Mouse (Mus musculus): ENCODE results near the gene Tmem43.
"Not testable (repeated sequence)": the region's sequence is repeated elsewhere in the genome, so short reads cannot be mapped to it uniquely, and the experiment has no call there.

The Tmem43 gene

GRCm38 (mm10) chr6:91472868-91473804, at the start of gene Tmem43, which contains the start of gene Chchd4:
Gene Tmem43 (plus strand): TSS chr6:91473703.
Gene Chchd4 (minus strand): TSS chr6:91473546.
- DNase-seq: peak; percentile 99 to 100

GRCm38 (mm10) chr6:91424151-91424550, 49.4 kb upstream of the Tmem43 start:
- no peak for DNase-seq

- DNase-seq: peak; percentile 96 to 98
These were observed 32.9 kb upstream of the Tmem43 start for GRCm38 (mm10) chr6:91440474-91441144.

DNA sequence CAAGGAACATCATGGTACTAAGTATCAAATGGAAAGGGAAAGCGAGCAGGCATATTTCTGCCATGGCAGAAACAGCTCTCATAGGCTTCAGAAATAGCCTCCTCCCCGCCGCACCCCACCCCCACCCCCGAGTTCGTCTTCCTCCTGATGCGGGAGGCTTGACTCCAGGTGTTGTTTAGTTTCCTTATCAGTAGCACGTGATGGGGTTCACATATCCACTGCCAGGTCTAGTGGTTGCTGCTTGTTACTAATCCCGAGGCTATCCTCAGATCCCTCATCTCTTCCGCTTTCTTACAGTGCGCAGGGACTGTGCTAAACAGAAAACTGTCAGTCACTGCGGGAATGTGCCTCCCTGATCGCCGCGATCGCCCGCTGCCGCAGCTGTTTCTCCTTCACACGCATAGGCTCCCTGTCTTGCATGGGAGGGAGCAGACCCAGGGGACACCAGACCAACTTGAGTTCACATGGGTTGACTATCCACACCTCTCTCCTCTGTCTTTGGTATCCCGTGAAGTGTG, 32.3 kb upstream of the Tmem43 start:
- no peak for DNase-seq

- no peak for DNase-seq
These were observed 28.2 kb upstream of the Tmem43 start for GRCm38 (mm10) chr6:91445316-91445715.

DNA sequence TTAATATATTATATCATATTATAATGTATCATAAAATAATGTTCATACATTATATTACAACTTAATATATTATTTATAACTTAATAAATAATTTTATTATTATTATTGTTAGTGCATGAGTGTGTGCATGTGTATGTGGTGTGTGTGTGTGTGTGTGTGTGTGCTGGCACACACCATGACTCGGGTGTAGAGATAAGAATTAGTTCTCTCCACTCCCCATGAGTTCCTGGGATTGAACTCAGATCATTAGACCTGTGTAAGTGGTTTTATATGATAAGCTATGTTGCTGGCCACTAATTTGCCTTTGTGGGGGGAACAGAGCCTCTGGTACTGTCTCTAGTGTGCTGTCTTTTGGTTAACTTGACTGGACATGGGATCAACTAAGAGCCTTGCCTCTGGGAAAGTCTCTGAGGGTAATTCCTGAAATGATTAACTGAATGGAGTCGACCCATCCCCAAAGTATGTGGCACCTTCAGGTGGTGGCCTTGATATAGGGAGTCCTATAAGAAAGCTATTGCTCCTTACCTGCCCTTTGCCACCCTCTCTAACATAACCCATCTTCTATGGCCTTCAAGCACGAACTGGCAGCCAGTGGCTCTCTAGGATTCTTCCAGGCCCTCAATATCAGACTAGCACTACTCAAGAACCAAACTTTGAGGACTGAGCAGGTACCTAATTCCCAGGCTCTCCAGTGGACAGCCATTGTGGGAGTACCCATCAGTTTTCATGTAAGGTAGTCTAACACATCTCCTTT, 23.9 kb upstream of the Tmem43 start:
- no peak for DNase-seq

DNA sequence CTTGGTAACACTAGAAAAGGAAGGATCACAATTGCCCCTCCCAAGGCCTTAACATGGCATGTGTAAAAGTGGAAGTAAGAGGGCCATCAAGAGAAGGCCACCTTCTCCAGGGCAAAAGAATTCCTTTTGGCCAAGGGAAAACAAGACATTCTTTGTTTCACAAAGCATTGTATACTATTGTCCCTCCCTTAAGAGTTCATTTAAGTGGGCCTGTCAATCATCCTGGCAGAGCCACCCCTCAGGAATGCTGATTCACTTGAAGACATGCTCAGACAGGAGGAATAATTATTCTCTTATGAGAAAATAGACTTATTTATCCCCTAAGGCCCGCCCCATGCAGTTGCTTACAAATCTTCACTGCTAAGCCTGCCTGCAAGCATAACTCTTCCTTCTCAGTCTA, 21.4 kb upstream of the Tmem43 start:
- DNase-seq: no peak

- DNase-seq: no peak
These were observed 19.0 kb upstream of the Tmem43 start for GRCm38 (mm10) chr6:91454546-91454945.

- DNase-seq: peak; percentile 79 to 91
These were observed 14.0 kb upstream of the Tmem43 start for GRCm38 (mm10) chr6:91459471-91459870.

GRCm38 (mm10) chr6:91465756-91466155, 7.7 kb upstream of the Tmem43 start:
- DNase-seq: peak; percentile 48 to 74

- DNase-seq: no peak
These were observed 6.4 kb upstream of the Tmem43 start for GRCm38 (mm10) chr6:91467106-91467505.

DNA sequence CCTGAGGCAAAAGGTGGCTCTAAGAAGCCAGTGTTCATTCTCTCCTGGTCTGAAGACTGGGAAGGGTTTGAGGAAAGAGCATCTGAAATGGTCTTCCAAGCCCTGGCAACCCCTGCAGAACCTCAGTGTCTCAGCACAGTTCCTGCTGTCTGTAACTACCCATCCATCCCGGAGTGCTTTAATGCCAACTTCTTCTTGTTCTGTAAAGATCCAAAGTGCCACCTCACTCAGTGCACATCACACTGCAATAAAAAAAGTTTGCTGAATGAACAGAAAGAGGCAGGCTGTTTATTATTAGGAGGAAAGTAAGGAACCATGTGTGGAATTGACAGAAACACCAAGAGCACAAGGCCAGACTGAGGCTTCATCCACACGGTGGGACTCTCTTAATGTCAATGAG, 2.8 kb upstream of the Tmem43 start:
- no peak for DNase-seq

DNA sequence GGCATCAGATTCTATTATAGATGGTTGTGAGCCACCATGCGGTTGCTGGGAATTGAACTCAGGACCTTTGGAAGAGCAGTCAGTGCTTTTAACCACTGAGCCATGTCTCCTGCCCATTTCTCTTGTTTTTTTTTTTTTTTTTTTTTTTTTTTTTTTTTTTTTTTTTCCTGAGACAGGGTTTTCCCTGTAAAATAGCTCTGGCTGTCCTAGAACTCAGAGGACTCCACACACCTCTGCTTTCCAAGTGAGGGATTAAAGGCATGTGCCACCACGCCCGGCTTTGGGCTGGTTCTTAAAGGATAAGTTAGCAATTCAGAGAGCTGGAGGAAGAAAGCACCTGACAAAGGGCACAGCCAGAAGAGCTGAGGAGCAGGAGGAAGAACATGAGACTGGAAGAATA, 2.1 kb upstream of the Tmem43 start:
- not testable (repeated sequence) for DNase-seq

GRCm38 (mm10) chr6:91472319-91472718, 1.2 kb upstream of the Tmem43 start:
- peak in 1 of 2 experiments; percentile 24 for DNase-seq

DNA sequence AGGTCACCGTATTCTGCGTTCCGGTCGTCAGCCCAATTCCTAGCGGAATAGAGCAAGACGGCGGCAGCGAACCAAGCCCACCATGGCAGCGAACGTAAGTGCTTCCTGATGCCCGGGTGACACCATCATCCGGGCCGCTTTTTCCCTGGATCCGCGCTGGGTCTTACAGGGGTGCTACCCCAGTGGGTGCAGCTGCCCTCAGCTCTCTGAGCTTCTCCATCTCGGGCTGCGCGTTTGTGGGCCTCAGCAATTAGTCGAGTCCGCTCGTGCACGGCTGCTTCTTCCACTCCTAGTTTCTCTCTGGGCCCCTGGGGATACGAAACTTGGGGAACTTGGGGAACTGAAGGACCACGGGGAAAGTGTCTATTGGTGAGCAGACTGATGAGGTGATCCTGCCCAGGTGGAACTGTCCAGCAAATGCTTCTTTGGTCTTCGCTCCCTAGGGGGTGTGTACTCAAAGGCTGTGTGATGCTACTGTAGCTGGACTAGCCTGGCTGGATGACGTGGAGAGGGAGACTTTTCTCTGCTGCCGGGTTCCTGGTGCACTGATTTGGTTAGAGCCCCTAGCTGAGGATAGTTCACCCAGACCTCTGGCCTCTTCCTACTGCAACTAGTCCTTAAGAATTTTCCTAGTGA, 420 bp downstream of the Tmem43 start:
- peak; percentile 14 to 34 for DNase-seq

GRCm38 (mm10) chr6:91474441-91475190, 1.1 kb downstream of the Tmem43 start:
- DNase-seq: no peak

DNA sequence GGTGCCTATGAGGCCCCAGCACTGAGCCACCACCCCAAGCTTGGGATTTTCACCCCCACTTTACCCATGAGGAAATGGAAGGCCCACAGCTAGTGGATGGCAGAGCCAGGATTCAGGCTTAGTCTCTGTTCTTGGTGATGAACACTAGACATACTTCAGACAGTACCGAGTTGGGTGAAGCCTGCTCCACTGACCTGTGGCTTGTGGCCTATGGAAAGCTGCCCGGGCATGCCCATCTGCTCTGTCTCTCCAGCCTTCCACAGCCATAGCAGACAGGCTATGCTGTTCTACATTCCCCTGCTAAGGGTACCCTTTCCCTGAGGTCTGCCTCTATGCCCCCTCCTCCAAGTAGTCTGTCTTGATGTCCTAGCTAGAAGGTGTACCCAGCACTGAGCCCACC, 3.0 kb downstream of the Tmem43 start:
- no peak for DNase-seq

- no peak for DNase-seq
These were observed 9.9 kb downstream of the Tmem43 start for GRCm38 (mm10) chr6:91483371-91483770.

DNA sequence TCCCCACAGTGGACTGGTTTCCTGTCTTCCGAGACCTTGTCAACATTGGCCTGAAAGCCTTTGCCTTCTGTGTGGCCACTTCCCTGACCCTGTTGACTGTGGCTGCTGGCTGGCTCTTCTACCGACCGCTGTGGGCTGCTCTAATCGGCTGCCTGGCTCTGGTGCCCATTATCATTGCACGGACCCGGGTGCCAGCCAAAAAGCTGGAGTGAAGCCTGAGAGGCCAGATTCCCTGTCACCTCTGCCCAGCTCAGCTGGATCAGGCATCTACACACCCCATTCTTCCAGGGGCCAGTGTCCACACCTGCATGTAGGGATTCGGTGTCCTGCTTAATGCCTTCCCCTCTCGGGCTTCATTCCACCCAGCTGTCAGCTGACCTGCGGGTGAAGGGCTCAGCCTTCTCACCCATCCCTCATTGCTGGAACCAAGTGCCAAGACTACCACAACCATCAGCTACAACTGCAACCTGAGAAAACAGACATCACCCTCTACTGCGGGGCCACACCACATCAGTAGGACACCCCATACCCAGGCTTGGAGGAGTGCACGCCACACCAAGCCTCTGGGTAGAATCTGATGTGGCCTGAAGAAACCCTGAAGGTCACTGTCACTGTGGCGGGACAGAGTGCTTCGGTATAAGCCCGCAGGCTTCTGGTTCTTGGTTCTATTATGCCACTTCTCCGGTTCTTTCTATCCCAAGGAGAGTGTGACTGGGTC, 13.4 kb downstream of the Tmem43 start:
- DNase-seq: no peak

- peak; percentile 18 to 75 for DNase-seq
These were observed 15.2 kb downstream of the Tmem43 start for GRCm38 (mm10) chr6:91488496-91489212.

All from kidney, postnatal 36 days (tissue).